Mouse (Mus musculus): Measurements from ENCODE around the gene 4930539E08Rik. TPM values are rescaled to one million over a fixed set of nuclear protein-coding genes. Genes with fewer than 3 reads are reported as not detected.

The 4930539E08Rik gene
- polyA plus RNA-seq, 1 experiment from 2014 or later = 0.27 TPM

DNA sequence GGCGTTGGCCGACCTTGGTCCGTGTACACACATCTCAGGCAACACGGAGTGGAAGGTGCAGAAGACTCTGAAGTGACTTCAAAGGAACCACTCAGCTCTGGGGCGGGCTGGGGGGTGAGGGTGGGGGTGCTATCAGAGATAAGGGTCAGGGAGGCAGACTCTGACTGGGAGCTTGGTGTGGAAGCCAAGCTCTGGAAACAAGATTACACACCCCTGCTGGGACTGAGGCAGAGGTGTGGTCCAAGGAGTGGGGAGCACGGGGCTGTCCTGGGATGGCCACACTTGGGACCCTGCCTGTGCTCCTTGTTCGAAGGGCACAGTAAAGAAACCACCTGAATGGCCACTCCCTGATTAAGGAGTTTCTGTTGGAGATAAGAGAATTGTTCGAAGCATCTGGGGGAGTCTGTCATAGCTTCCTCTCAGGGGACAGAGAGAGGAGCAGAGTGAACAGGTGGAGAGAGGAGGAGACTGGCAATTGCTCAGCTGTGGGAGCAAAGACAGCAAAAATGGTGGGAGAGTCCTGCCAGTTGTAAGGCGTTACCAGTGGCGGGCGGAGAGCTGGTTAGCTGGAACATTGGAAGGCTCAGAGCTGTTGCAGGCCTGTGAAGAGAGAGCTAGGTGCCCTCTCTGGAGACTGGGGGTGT lies 68.0 kb downstream of the 4930539E08Rik start:
- H3K9ac ChIP-seq (replicated peaks; ENCODE audit: low read depth, low read length) = no peak overlapping the region
- no peaks in the 10 kb centered on the region for H3K4me1 ChIP-seq (ENCODE audit: control insufficient read depth, insufficient read depth, low read length)
- 35% methylated on average over 11 of the region's 11 CpGs for WGBS
- H3K36me3 ChIP-seq (ENCODE audit: control insufficient read depth, insufficient read depth, low read length) = no peaks in the 10 kb centered on the region
- H3K4me2 ChIP-seq (replicated peaks; ENCODE audit: low read depth, low read length) = no peak overlapping the region
- no peaks in the 10 kb centered on the region for H3K27me3 ChIP-seq (ENCODE audit: control insufficient read depth, insufficient read depth, low read length)
- H3K9me3 ChIP-seq (ENCODE audit: control insufficient read depth, low read depth, low read length) = no peaks in the 10 kb centered on the region
- ATAC-seq (ENCODE audit: insufficient number of reproducible peaks, insufficient read depth, low FRiP score, low read depth) = peak; percentile 79; the same call in 1 of the 2 replicates
- peak overlapping the region; percentile 56; the same call in 1 of the 2 replicates for H3K27ac ChIP-seq (ENCODE audit: low read length)
- no peak overlapping the region for H3K4me3 ChIP-seq (ENCODE audit: low read depth, low read length)

Other genes with a start within 250 kb of the 4930539E08Rik start
- 0.94 and 1.9 TPM in 2 replicates for gene Slc26a8, start 225.1 kb downstream of the 4930539E08Rik start, polyA plus RNA-seq (2014; fragmentation: Nextera tagmentation; extraction: Ambion mirVana)
- gene Mapk14, start 224.0 kb downstream of the 4930539E08Rik start, polyA plus RNA-seq (2014; fragmentation: Nextera tagmentation; extraction: Ambion mirVana) = 51.9 and 53.4 TPM in 2 replicates
- 4.2 and 5.4 TPM in 2 replicates for gene AC170998.1, start 189.2 kb downstream of the 4930539E08Rik start, polyA plus RNA-seq (2014; fragmentation: Nextera tagmentation; extraction: Ambion mirVana)
- gene Mapk13, start 146.0 kb downstream of the 4930539E08Rik start, polyA plus RNA-seq (2014; fragmentation: Nextera tagmentation; extraction: Ambion mirVana) = 77.5 and 78.3 TPM in 2 replicates
- 12.6 and 13.8 TPM in 2 replicates for gene Brpf3, start 114.2 kb downstream of the 4930539E08Rik start, polyA plus RNA-seq (2014; fragmentation: Nextera tagmentation; extraction: Ambion mirVana)
- gene Pnpla1, start 56.9 kb downstream of the 4930539E08Rik start, polyA plus RNA-seq (2014; fragmentation: Nextera tagmentation; extraction: Ambion mirVana) = 0.07 TPM in 1 of 2 replicates, not detected in the other
- 0.39 TPM in 1 of 2 replicates, not detected in the other for gene Pxt1, start 28.5 kb upstream of the 4930539E08Rik start, polyA plus RNA-seq (2014; fragmentation: Nextera tagmentation; extraction: Ambion mirVana)
- 75.9 and 78.8 TPM in 2 replicates for gene Kctd20, start 36.6 kb upstream of the 4930539E08Rik start, polyA plus RNA-seq (2014; fragmentation: Nextera tagmentation; extraction: Ambion mirVana)
- 110 and 121 TPM in 2 replicates for gene Stk38, start 92.7 kb upstream of the 4930539E08Rik start, polyA plus RNA-seq (2014; fragmentation: Nextera tagmentation; extraction: Ambion mirVana)
- 593 and 674 TPM in 2 replicates for gene Srsf3, start 117.3 kb upstream of the 4930539E08Rik start, polyA plus RNA-seq (2014; fragmentation: Nextera tagmentation; extraction: Ambion mirVana)
- gene Cdkn1a, start 175.7 kb upstream of the 4930539E08Rik start, polyA plus RNA-seq (2014; fragmentation: Nextera tagmentation; extraction: Ambion mirVana) = 62.0 and 62.6 TPM in 2 replicates
- gene Rab44, start 198.8 kb upstream of the 4930539E08Rik start, polyA plus RNA-seq (2014; fragmentation: Nextera tagmentation; extraction: Ambion mirVana) = 0.39 and 0.97 TPM in 2 replicates